Mouse (Mus musculus) ES-Bruce4 (cell line): ENCODE measurements around the gene Osgep.
A peak's percentile ranks its signal among the peaks of the same experiment; 100 is the strongest.

Source experiments
- CTCF ChIP-seq: IDR thresholded peaks from one replicate; pipeline ENCODE4 v1.8.1; 2011; ENCODE audit warnings: low read depth, low read length
- EP300 ChIP-seq: IDR thresholded peaks from 2 replicates; pipeline ENCODE4 v1.6.1; 2011; ENCODE audit warnings: low read depth, low read length; ENCODE audit not compliant: insufficient read depth
- POLR2A ChIP-seq: IDR thresholded peaks from one replicate; pipeline ENCODE4 v1.8.1; 2011; ENCODE audit warnings: low read length; ENCODE audit not compliant: insufficient read depth

GRCm38 (mm10) chr14:50903973-50904827 lies 20.5 kb downstream of the Osgep start:
- TF ChIP-seq POLR2A = peak; percentile 45
- 0 out of 2 replicates have a peak, but pooled peaks have one; percentile 20 for TF ChIP-seq EP300
- peak; percentile 73 for TF ChIP-seq CTCF
